Mouse (Mus musculus) brown adipose tissue, adult 24 weeks (tissue): ENCODE results near the gene Lmln. TPM values are rescaled to one million over a fixed set of nuclear protein-coding genes. Genes with fewer than 3 reads are reported as not detected.
A peak's percentile ranks its signal among the peaks of the same experiment; 100 is the strongest.

Source experiments
- H3K27ac ChIP-seq: fragments of 200-500 bp; replicated peaks from 2 replicates; pipeline ENCODE4 v1.5.1; 2012; ENCODE audit warnings: low read depth, mild to moderate bottlenecking, low read length
- H3K4me1 ChIP-seq: fragments of 200-500 bp; 2 replicates; pipeline ENCODE4 v1.6.1; 2012; ENCODE audit warnings: low read length, mixed read lengths; ENCODE audit not compliant: control insufficient read depth, insufficient read depth, insufficient read length
- H3K4me3 ChIP-seq: fragments of 200-500 bp; 2 replicates; pipeline ENCODE4 v1.5.1; 2012; ENCODE audit warnings: low read depth, mild to moderate bottlenecking, low read length, moderate library complexity; ENCODE audit not compliant: insufficient read depth
- polyA plus RNA-seq: library from polyadenylated mRNA; stranded (reverse); fragments of >200 nt; gene quantifications from 2 replicates; pipeline ENCODE4 v1.2.4, GENCODE M21; 2012; ENCODE audit not compliant: missing spikeins, insufficient read depth, insufficient read length

The Lmln gene
- polyA plus RNA-seq, 1 experiment, result 2.1 TPM

GRCm38 (mm10) chr16:33072871-33073557 is 10.7 kb downstream of the Lmln start:
- no peak overlapping the region for H3K4me3 ChIP-seq
- no peaks in the 10 kb centered on the region for H3K4me1 ChIP-seq
- no peak overlapping the region for H3K27ac ChIP-seq

- Histone ChIP-seq H3K4me3 (no peak overlapping the region), H3K4me1 (no peaks in the 10 kb centered on the region)
These were observed 12.6 kb downstream of the Lmln start for GRCm38 (mm10) chr16:33074967-33075366.

GRCm38 (mm10) chr16:33076078-33076477 is 13.8 kb downstream of the Lmln start:
- no peak overlapping the region for H3K4me3 ChIP-seq
- no peaks in the 10 kb centered on the region for H3K4me1 ChIP-seq
- no peak overlapping the region for H3K27ac ChIP-seq

More at GRCm38 (mm10) chr16:33074967-33075366, 12.6 kb downstream of the Lmln start:
- no peak overlapping the region for H3K27ac ChIP-seq

GRCm38 (mm10) chr16:33077069-33077627 is 14.8 kb downstream of the Lmln start:
- no peak overlapping the region; the same call in none of the 2 replicates for H3K27ac ChIP-seq
- no peak overlapping the region for H3K4me3 ChIP-seq
- H3K4me1 ChIP-seq, result no peaks in the 10 kb centered on the region

GRCm38 (mm10) chr16:33080063-33080462 is 17.7 kb downstream of the Lmln start:
- Histone ChIP-seq H3K4me3 (no peak overlapping the region), H3K27ac (no peak overlapping the region), H3K4me1 (peaks cover 2% of the 10 kb centered on the region; the same call in 1 of the 2 replicates)

GRCm38 (mm10) chr16:33082951-33083350 is 20.6 kb downstream of the Lmln start:
- Histone ChIP-seq H3K27ac (no peak overlapping the region), H3K4me1 (peaks cover 2% of the 10 kb centered on the region), H3K4me3 (no peak overlapping the region)

- Histone ChIP-seq H3K27ac (no peak overlapping the region), H3K4me3 (no peak overlapping the region), H3K4me1 (peaks cover 2% of the 10 kb centered on the region)
These were observed 21.7 kb downstream of the Lmln start for GRCm38 (mm10) chr16:33083996-33084395.

- Histone ChIP-seq H3K27ac (peak overlapping the region; percentile 5), H3K4me1 (peaks cover 2% of the 10 kb centered on the region), H3K4me3 (no peak overlapping the region)
These were observed 23.3 kb downstream of the Lmln start for GRCm38 (mm10) chr16:33085666-33086065.

- Histone ChIP-seq H3K4me3 (no peak overlapping the region), H3K4me1 (no peaks in the 10 kb centered on the region), H3K27ac (no peak overlapping the region)
These were observed 51.4 kb downstream of the Lmln start for GRCm38 (mm10) chr16:33113726-33114125.

GRCm38 (mm10) chr16:33123373-33123772 is 61.1 kb downstream of the Lmln start:
- Histone ChIP-seq H3K4me1 (no peaks in the 10 kb centered on the region), H3K27ac (no peak overlapping the region), H3K4me3 (no peak overlapping the region)

GRCm38 (mm10) chr16:33123938-33124820 is 61.9 kb downstream of the Lmln start:
- Histone ChIP-seq H3K27ac (no peak overlapping the region), H3K4me1 (no peaks in the 10 kb centered on the region), H3K4me3 (no peak overlapping the region)

GRCm38 (mm10) chr16:33127052-33127451 is 64.7 kb downstream of the Lmln start:
- H3K4me1 ChIP-seq, result peaks cover 5% of the 10 kb centered on the region; the same call in 1 of the 2 replicates
- no peak overlapping the region for H3K4me3 ChIP-seq
- no peak overlapping the region for H3K27ac ChIP-seq

GRCm38 (mm10) chr16:33130731-33131130 is 68.4 kb downstream of the Lmln start:
- Histone ChIP-seq H3K4me3 (no peak overlapping the region), H3K27ac (peak overlapping the region; percentile 63), H3K4me1 (peaks cover 5% of the 10 kb centered on the region; the same call in 1 of the 2 replicates)

GRCm38 (mm10) chr16:33133186-33133585 is 70.9 kb downstream of the Lmln start:
- Histone ChIP-seq H3K27ac (no peak overlapping the region), H3K4me1 (peaks cover 5% of the 10 kb centered on the region; the same call in 1 of the 2 replicates)

GRCm38 (mm10) chr16:33135167-33135566 is 72.8 kb downstream of the Lmln start:
- no peak overlapping the region for H3K4me3 ChIP-seq
- peaks cover 3% of the 10 kb centered on the region; the same call in 1 of the 2 replicates for H3K4me1 ChIP-seq
- H3K27ac ChIP-seq, result no peak overlapping the region

More at GRCm38 (mm10) chr16:33133186-33133585, 70.9 kb downstream of the Lmln start:
- no peak overlapping the region for H3K4me3 ChIP-seq
